Mouse (Mus musculus): ENCODE data around the gene Olfr804. TPM values are rescaled to one million over a fixed set of nuclear protein-coding genes. Genes with fewer than 3 reads are reported as not detected.

Olfr804 gene
- polyA plus RNA-seq, 1 experiment from 2014 or later: not detected

Small RNA genes lying within 50 kb of the gene (microRNA-seq; reads per million reads assigned to microRNA genes)
- not detected for gene Gm24485

Other genes starting within 250 kb of the Olfr804 start
- gene Olfr787, start 241.3 kb upstream of the Olfr804 start, polyA plus RNA-seq (2014; fragmentation: Nextera tagmentation; extraction: Ambion mirVana): 0.12 TPM in 1 of 2 replicates, not detected in the other
- 0.07 TPM in 1 of 2 replicates, not detected in the other for gene Olfr788, start 232.2 kb upstream of the Olfr804 start, polyA plus RNA-seq (2014; fragmentation: Nextera tagmentation; extraction: Ambion mirVana)
- gene Olfr789, start 218.5 kb upstream of the Olfr804 start, polyA plus RNA-seq (2014; fragmentation: Nextera tagmentation; extraction: Ambion mirVana): not detected in 2 replicates
- not detected in 2 replicates for gene Olfr790, start 204.7 kb upstream of the Olfr804 start, polyA plus RNA-seq (2014; fragmentation: Nextera tagmentation; extraction: Ambion mirVana)
- gene Olfr791, start 181.4 kb upstream of the Olfr804 start, polyA plus RNA-seq (2014; fragmentation: Nextera tagmentation; extraction: Ambion mirVana): not detected in 2 replicates
- not detected in 2 replicates for gene Olfr792, start 164.0 kb upstream of the Olfr804 start, polyA plus RNA-seq (2014; fragmentation: Nextera tagmentation; extraction: Ambion mirVana)
- not detected in 2 replicates for gene Olfr794, start 135.6 kb upstream of the Olfr804 start, polyA plus RNA-seq (2014; fragmentation: Nextera tagmentation; extraction: Ambion mirVana)
- gene Olfr796, start 90.6 kb upstream of the Olfr804 start, polyA plus RNA-seq (2014; fragmentation: Nextera tagmentation; extraction: Ambion mirVana): not detected in 2 replicates
- not detected in 2 replicates for gene Olfr798, start 75.3 kb upstream of the Olfr804 start, polyA plus RNA-seq (2014; fragmentation: Nextera tagmentation; extraction: Ambion mirVana)
- not detected in 2 replicates for gene Olfr799, start 65.7 kb upstream of the Olfr804 start, polyA plus RNA-seq (2014; fragmentation: Nextera tagmentation; extraction: Ambion mirVana)
- not detected in 2 replicates for gene Olfr800, start 45.5 kb upstream of the Olfr804 start, polyA plus RNA-seq (2014; fragmentation: Nextera tagmentation; extraction: Ambion mirVana)
- not detected in 2 replicates for gene Olfr801, start 29.3 kb upstream of the Olfr804 start, polyA plus RNA-seq (2014; fragmentation: Nextera tagmentation; extraction: Ambion mirVana)
- gene Olfr802, start 15.0 kb upstream of the Olfr804 start, polyA plus RNA-seq (2014; fragmentation: Nextera tagmentation; extraction: Ambion mirVana): 0.07 TPM in 1 of 2 replicates, not detected in the other
- not detected in 2 replicates for gene Olfr803, start 8.9 kb upstream of the Olfr804 start, polyA plus RNA-seq (2014; fragmentation: Nextera tagmentation; extraction: Ambion mirVana)
- gene Olfr805, start 26.2 kb downstream of the Olfr804 start, polyA plus RNA-seq (2014; fragmentation: Nextera tagmentation; extraction: Ambion mirVana): not detected in 2 replicates
- not detected in 2 replicates for gene Olfr806, start 38.7 kb downstream of the Olfr804 start, polyA plus RNA-seq (2014; fragmentation: Nextera tagmentation; extraction: Ambion mirVana)
- not detected in 2 replicates for gene Olfr807, start 54.6 kb downstream of the Olfr804 start, polyA plus RNA-seq (2014; fragmentation: Nextera tagmentation; extraction: Ambion mirVana)
- gene Olfr808, start 62.3 kb downstream of the Olfr804 start, polyA plus RNA-seq (2014; fragmentation: Nextera tagmentation; extraction: Ambion mirVana): not detected in 2 replicates
- not detected in 2 replicates for gene Olfr809, start 71.4 kb downstream of the Olfr804 start, polyA plus RNA-seq (2014; fragmentation: Nextera tagmentation; extraction: Ambion mirVana)
- gene Olfr810, start 91.7 kb downstream of the Olfr804 start, polyA plus RNA-seq (2014; fragmentation: Nextera tagmentation; extraction: Ambion mirVana): not detected in 2 replicates
- gene Olfr811, start 101.2 kb downstream of the Olfr804 start, polyA plus RNA-seq (2014; fragmentation: Nextera tagmentation; extraction: Ambion mirVana): not detected in 2 replicates
- not detected in 2 replicates for gene Olfr812, start 142.9 kb downstream of the Olfr804 start, polyA plus RNA-seq (2014; fragmentation: Nextera tagmentation; extraction: Ambion mirVana)
- not detected in 2 replicates for gene Olfr813, start 152.2 kb downstream of the Olfr804 start, polyA plus RNA-seq (2014; fragmentation: Nextera tagmentation; extraction: Ambion mirVana)
- not detected in 2 replicates for gene Olfr814, start 176.6 kb downstream of the Olfr804 start, polyA plus RNA-seq (2014; fragmentation: Nextera tagmentation; extraction: Ambion mirVana)
- not detected in 2 replicates for gene Olfr815, start 202.7 kb downstream of the Olfr804 start, polyA plus RNA-seq (2014; fragmentation: Nextera tagmentation; extraction: Ambion mirVana)
- not detected in 2 replicates for gene Olfr816, start 212.4 kb downstream of the Olfr804 start, polyA plus RNA-seq (2014; fragmentation: Nextera tagmentation; extraction: Ambion mirVana)
- gene Olfr818, start 245.9 kb downstream of the Olfr804 start, polyA plus RNA-seq (2014; fragmentation: Nextera tagmentation; extraction: Ambion mirVana): not detected in 2 replicates